Mouse (Mus musculus) kidney, adult 2 months (tissue): ENCODE results near the gene Ppp1r1b. TPM values are rescaled to one million over a fixed set of nuclear protein-coding genes. Genes with fewer than 3 reads are reported as not detected.

Source experiments
- DNase-seq: peaks from one replicate; pipeline ENCODE4 v3.0.0; 2021
- H3K27ac ChIP-seq: fragments of 200-500 bp; 2 replicates; pipeline ENCODE4 v1.5.1; 2012; ENCODE audit warnings: low read depth, low read length, control low read depth, inconsistent platforms; ENCODE audit not compliant: insufficient read depth
- H3K27me3 ChIP-seq: fragments of 200-500 bp; replicated peaks from 2 replicates; pipeline ENCODE4 v1.6.1; 2012; ENCODE audit warnings: mild to moderate bottlenecking, moderate library complexity, low read length, inconsistent platforms; ENCODE audit not compliant: control insufficient read depth, insufficient read depth
- H3K36me3 ChIP-seq: fragments of 200-500 bp; 2 replicates; pipeline ENCODE4 v1.6.1; 2012; ENCODE audit warnings: mild to moderate bottlenecking, moderate library complexity, low read length, inconsistent platforms; ENCODE audit not compliant: control insufficient read depth, insufficient read depth
- H3K4me1 ChIP-seq: fragments of 200-500 bp; 2 replicates; pipeline ENCODE4 v1.6.1; 2011; ENCODE audit warnings: low read length; ENCODE audit not compliant: control insufficient read depth, insufficient read depth
- H3K4me3 ChIP-seq: fragments of 200-500 bp; 2 replicates; pipeline ENCODE4 v1.5.1; 2011; ENCODE audit warnings: mild to moderate bottlenecking, low read depth, low read length, control low read depth; ENCODE audit not compliant: insufficient read depth
- CTCF ChIP-seq: fragments of 200-500 bp; conservative IDR thresholded peaks from 2 replicates; pipeline ENCODE4 v1.5.1; 2011; ENCODE audit warnings: low read depth, mild to moderate bottlenecking, control low read depth, low read length, moderate library complexity, mixed read lengths; ENCODE audit not compliant: insufficient read depth, insufficient read length
- POLR2A ChIP-seq: fragments of 200-500 bp; IDR thresholded peaks from one replicate; pipeline ENCODE4 v1.6.1; 2011; ENCODE audit warnings: low read depth, low read length, control low read depth
- WGBS: fragments of 180-500 bp; shearing (Covaris S2); methylation state at CpG from one replicate; pipeline ENCODE4 v1.1.7; 2018; 5-methylcytosine and 5-hydroxymethylcytosine counted together
- polyA plus RNA-seq: library from polyadenylated mRNA; depleted of rRNA; stranded (reverse); fragments of >200 nt; gene quantifications from 2 replicates; pipeline ENCODE4 v1.2.3, GENCODE M21; 2012

Ppp1r1b gene
- polyA plus RNA-seq, 1 experiment, result 94.6 TPM

GRCm38 (mm10) chr11:98341174-98341573 lies 7.0 kb upstream of the Ppp1r1b start:
- no peak for DNase-seq
- WGBS, result 72% methylated on average over 4 of the region's 4 CpGs
- H3K4me1 ChIP-seq, result peaks cover 2% of the 10 kb centered on the region; the same call in 1 of the 2 replicates
- no peaks in the 10 kb centered on the region for H3K27me3 ChIP-seq
- no peak overlapping the region for H3K4me3 ChIP-seq
- H3K36me3 ChIP-seq, result no peaks in the 10 kb centered on the region
- TF ChIP-seq CTCF (no peak), POLR2A (no peak)
- H3K27ac ChIP-seq, result no peak overlapping the region

DNA sequence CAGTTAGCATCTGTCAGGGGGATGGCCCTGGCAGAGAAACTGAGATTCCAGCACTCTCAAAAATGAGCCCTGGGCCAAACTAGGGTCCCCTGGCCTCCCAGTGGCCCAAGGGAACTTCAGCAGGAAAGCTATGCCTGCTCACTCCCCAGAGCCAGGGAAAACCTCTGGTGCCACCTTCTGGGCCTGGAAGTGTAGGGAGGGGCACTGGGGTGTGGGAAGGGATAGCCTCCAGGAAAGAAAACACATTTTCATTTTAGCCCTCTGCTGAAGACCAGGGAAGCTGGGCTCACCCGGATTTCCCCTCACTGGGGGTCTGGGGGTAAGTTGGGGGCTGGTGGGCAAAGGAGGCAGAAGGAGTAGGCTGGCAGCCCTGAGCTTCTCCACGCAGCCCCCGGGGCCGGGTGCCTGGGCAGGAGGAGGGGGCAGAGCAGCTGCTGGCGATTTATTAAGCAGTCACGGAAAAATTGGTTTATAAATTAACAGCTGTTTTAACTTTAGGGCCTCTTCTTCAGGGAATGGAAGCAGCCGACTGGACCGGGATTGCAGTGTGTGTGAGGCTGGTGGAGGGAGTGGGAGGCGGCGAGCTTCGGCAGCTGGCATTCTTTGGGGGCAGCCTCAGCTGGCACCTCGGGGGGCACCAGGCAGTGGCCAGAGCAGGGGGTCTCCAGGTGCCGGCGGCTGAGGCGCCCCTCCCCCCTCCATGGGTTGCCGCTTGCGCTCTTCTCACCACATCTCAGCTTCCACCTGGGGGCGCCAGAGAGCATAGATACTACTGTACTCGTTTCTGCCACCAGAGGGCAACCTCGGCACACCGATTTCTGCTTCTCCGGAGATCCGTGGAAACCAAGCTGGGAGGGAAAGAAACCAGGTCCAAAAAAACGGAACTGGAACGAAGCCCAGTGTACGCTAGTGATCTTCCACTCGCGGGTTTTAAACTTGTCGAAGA lies 5.9 kb upstream of the Ppp1r1b start:
- Histone ChIP-seq H3K36me3 (no peaks in the 10 kb centered on the region), H3K27ac (no peak overlapping the region), H3K4me3 (peak overlapping the region; percentile 47; the same call in 1 of the 2 replicates), H3K4me1 (peaks cover 2% of the 10 kb centered on the region; the same call in 1 of the 2 replicates), H3K27me3 (no peaks in the 10 kb centered on the region)
- WGBS, result 2% methylated on average over 29 of the region's 29 CpGs
- peak; percentile 96 for DNase-seq
- TF ChIP-seq CTCF, result peak; percentile 100
- no peak for TF ChIP-seq POLR2A

DNA sequence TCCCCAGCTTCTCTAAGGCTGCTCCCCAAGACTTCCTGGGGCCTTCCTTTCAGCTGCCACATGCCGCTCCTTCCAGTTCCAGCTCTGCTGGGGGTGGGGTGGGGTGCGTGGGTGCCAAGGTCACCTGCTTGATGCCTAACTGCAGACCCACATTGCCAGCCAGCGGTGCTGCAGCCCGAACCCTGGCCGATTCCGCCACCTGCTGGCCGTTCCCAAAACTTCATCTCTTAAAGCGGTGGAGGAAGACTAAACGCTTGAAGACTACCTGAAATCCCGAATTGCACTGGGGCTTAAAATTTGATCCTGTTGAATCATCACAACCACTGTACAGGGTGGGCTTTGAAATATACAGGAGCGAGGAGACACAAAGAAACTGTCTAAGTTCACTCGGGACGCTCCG lies 3.0 kb upstream of the Ppp1r1b start:
- Histone ChIP-seq H3K36me3 (no peaks in the 10 kb centered on the region), H3K27me3 (no peaks in the 10 kb centered on the region), H3K4me1 (peaks cover 2% of the 10 kb centered on the region; the same call in 1 of the 2 replicates), H3K27ac (no peak overlapping the region), H3K4me3 (no peak overlapping the region)
- TF ChIP-seq POLR2A, result no peak
- peak; percentile 77 for TF ChIP-seq CTCF
- DNase-seq, result peak; percentile 88
- under 1% methylated on average over 14 of the region's 14 CpGs for WGBS

DNA sequence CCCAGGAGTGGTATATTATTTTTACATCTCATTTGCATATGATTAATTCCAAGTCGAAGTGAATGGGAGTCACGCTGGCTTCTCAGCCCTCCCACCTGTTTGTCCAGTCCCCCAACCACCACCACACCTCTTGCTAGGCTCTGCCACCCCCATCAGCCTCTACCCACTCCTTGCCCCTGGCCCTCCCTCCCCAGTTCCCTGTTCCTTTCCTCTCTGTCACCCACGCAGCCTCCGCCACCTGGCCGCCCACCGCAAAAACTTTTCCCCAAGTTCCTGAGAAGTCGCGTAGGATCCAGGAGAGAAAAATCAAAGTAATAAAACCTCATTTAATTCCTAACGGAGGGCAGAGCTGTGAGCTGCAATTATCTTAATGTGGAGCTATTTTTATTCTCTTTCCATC lies 2.0 kb upstream of the Ppp1r1b start:
- WGBS, result 15% methylated on average over 9 of the region's 9 CpGs
- Histone ChIP-seq H3K27ac (no peak overlapping the region), H3K4me3 (no peak overlapping the region), H3K4me1 (peaks cover 2% of the 10 kb centered on the region; the same call in 1 of the 2 replicates), H3K27me3 (no peaks in the 10 kb centered on the region), H3K36me3 (no peaks in the 10 kb centered on the region)
- TF ChIP-seq POLR2A (no peak), CTCF (no peak)
- DNase-seq, result no peak

GRCm38 (mm10) chr11:98347385-98348082 lies 670 bp upstream of the Ppp1r1b start:
- Histone ChIP-seq H3K36me3 (no peaks in the 10 kb centered on the region), H3K27ac (peak overlapping the region; percentile 31; the same call in 1 of the 2 replicates), H3K4me3 (peak overlapping the region; percentile 57; the same call in 1 of the 2 replicates), H3K4me1 (0 out of 2 replicates have a peak, but pooled peaks cover 2% of the 10 kb centered on the region), H3K27me3 (no peaks in the 10 kb centered on the region)
- 25% methylated on average over 12 of the region's 12 CpGs for WGBS
- TF ChIP-seq CTCF, result no peak
- TF ChIP-seq POLR2A, result no peak
- DNase-seq, result peak; percentile 74

DNA sequence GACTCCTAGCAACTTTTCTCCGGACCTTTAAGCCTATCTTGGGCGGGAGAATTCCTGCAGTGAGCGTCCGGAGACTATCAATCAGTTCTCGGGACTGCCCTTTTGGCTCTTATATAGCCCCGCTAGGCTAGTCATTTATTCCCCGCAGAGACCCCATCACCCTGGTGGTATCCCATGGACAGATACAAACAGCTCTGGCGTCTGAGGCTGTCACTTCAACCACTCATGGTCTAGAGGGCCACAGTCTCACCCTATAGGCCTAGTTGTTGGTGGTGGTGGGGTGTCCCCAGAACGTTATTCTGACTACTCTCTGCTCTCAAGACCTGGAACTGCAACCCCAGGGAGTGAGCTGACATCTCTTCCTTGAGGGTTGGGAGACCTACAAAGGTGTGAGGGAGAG lies 1.1 kb downstream of the Ppp1r1b start:
- Histone ChIP-seq H3K27ac (peak overlapping the region; percentile 69), H3K36me3 (no peaks in the 10 kb centered on the region), H3K4me1 (0 out of 2 replicates have a peak, but pooled peaks cover 2% of the 10 kb centered on the region), H3K4me3 (peak overlapping the region; percentile 57), H3K27me3 (no peaks in the 10 kb centered on the region)
- TF ChIP-seq POLR2A (no peak), CTCF (no peak)
- DNase-seq, result no peak
- 54% methylated on average over 9 of the region's 9 CpGs for whole genome bisulfite sequencing
